Mouse (Mus musculus) layer of hippocampus, adult 8-10 months (tissue): ENCODE data around the gene Tead3. TPM values are rescaled to one million over a fixed set of nuclear protein-coding genes. Genes with fewer than 3 reads are reported as not detected.

Experiments
- DNase-seq, 2 experiments: peaks; one replicate each; pipeline ENCODE4 v3.0.0; 2022; ENCODE audit warnings: low spot score in 2 of 2
- total RNA-seq, 4 experiments: library from RNA; stranded (reverse); gene quantifications; 2 replicates each; pipeline ENCODE4 v1.2.4; 2022

Gene Tead3
- total RNA-seq, 4 experiments from 2014 or later: 2.6 to 6.5 (median 4.6) TPM

DNA sequence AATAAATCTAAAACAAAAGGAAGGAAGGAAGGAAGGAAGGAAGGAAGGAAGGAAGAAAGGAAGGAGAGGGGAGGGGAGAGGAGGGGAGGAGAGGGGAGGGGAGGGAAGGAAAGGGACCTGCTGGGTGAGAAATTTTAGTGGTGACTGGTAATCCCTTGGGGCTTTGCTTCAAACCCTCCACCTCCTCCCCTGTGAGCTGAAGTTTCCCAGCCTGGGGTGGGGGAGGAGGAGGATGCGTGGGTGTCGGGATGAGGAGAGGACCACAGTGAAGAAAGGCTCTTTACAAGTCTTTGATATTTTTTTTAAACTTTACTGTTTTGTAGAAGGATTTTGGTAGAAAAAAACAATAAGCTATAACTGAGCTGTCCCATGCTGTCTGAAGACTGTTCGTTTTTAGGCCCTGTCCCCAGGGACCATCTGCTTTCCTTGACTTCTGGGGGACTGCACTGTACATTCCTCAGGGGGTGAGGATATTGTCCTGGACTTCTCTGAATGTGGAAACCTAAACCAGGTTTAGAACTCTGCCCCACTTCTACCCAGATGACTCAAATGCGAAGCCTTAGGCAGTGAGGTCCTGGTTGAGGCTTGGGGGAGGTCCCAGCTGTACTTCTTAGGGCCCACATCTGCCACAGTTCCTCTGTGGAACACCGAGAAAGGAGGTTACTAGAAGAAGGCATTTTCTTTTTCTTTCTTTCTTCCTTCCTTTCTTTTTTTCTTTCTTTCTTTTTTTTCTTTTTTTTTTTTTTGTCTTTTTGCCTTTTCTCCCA is 39.1 kb downstream of the Tead3 start:
- no peak for DNase-seq

DNA sequence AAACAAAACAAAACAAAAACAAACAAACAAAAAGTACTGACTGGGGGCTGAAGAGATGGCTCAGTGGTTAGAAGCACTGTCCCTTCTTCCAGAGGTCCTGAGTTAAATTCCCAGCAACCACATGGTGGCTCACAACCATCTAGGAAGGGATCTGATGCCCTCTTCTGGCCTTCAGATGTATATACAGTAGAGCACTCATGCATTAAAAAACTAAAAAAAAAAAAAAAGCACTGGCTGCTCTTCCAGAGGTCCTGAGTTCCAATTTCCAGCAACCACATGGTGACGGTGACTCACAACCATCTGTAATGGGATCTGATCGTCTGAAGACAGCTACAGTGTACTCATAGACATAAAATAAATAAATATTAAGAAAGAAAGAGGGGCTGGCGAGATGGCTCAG is 39.8 kb downstream of the Tead3 start:
- DNase-seq: no peak

DNA sequence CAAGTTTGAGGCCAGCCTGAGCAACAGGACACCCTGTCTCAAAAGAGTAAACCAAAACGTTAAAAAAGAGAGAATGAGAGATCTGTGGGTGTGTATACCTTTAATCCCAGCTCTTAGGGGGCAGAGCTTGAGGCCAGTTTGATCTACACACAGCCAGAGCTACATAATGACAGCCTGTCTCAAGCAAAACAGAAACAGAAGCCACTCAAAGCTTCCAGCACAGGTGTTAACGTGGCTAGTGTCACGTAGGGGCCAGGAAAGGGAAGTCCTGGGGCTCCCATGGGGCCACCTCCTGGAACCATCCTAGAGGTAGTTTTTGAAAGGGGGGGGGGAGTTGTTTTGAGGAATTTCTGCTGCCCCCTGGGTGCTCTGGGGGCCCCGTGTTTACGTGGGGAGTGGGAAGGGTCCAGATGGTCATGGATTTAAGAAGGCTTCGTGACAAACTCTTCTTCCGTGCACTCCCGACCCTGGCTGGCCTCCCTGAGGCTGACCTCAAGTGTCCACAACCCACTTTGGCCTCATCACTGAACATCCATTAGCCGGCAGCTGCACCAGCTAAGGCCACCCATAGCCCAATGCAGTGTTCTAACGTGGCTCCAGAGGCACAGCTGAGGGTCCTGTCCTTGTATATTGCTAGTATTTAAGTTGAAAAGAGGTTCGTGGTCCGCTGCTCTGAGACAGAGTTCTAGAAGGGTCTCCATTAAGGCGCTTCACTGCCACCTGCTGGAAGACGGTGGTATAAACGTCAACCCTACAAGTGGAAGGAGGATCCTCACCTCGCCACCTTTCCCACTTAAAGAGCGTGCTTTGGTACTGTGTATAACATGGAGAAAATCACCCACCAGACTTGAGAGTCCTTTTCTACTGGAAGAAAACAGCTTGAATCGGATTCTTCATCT is 42.1 kb downstream of the Tead3 start:
- DNase-seq: peak; percentile 63 to 92

DNA sequence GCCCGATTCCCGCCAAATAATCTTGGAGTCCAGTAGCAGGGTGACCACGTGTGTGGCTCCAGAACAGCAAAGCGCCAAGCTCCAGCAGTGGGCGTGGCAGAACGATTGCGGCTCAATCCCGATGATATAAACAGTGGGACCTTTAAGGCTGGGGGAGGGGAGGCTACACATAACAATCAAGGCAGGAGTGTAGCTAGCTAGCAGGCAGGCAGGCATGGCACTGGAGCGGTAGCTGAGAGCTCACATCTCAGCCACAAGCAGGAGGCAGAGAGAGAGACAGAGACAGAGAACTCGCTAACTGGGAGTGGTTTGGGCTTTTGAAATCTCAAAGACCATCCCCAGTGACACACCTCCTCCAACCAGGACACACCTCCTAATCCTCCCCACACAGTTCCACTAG is 45.4 kb downstream of the Tead3 start:
- DNase-seq: no peak

DNA sequence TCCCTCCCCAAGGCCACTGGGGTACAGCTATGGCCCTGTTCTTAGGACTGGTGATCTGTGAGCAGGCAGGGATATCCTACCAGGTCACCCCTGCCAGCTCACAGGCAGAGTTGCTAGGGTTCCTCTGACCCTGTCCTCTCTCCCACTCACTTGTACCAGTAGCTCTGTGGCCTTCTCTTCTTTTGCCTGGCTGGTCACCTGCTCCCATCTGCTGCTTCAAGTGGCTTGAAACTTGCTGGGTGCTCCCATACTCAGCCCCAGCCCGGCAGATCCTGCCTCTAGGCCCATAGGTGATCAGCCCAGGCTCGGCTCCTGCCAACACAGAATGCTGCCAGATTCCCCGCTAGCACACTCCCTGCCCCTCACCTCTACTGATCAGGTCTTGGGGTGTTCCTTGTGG is 49.8 kb downstream of the Tead3 start:
- DNase-seq: no peak

DNA sequence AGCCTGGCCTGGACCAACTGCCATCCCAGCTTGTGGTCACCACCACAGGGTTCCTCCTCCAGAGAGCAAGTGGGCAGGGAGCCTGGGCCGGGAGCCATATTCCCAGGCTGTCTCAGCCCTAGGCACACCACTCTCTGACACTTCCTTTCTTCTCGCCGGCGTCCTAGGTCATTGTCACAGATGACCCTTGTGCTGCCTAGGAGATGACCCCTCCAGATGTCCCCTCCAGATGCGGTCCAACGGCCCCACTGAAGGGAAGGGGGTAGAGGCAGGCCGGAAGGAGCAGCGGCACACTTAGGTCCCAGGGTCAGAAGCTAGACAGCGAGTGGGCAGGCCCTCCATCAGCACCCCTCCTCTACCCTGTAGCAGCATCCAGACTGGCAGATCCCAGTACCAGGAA is 50.3 kb downstream of the Tead3 start:
- no peak for DNase-seq

DNA sequence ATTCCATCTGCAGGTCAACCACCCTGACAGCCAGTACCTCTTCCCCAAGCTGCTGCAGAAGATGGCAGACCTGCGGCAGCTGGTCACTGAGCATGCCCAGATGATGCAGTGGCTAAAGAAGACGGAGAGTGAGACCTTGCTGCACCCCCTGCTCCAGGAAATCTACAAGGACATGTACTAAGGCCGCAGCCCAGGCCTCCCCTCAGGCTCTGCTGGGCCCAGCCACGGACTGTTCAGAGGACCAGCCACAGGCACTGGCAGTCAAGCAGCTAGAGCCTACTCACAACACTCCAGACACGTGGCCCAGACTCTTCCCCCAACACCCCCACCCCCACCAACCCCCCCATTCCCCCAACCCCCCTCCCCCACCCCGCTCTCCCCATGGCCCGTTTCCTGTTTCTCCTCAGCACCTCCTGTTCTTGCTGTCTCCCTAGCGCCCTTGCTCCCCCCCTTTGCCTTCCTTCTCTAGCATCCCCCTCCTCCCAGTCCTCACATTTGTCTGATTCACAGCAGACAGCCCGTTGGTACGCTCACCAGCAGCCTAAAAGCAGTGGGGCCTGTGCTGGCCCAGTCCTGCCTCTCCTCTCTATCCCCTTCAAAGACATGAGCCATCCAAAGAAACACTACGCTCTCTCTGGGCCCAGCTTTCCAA is 50.8 kb downstream of the Tead3 start:
- no peak for DNase-seq

DNA sequence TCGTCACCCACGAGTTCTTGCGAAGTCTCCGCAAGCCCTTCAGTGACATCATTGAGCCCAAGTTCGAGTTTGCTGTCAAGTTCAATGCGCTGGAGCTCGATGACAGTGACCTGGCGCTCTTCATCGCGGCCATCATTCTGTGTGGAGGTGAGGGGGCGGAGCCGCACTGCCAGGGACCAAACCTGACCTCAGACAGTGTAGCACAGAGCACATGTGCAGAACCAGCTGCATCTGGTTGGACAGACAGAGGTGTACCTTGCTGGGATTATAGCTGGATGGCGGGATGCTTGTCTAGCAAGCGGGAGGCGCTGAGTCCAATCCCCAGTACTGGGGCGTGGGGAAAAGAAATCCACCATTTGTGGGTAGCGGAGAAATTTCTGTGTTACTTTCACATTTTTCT is 51.7 kb downstream of the Tead3 start:
- no peak for DNase-seq

DNA sequence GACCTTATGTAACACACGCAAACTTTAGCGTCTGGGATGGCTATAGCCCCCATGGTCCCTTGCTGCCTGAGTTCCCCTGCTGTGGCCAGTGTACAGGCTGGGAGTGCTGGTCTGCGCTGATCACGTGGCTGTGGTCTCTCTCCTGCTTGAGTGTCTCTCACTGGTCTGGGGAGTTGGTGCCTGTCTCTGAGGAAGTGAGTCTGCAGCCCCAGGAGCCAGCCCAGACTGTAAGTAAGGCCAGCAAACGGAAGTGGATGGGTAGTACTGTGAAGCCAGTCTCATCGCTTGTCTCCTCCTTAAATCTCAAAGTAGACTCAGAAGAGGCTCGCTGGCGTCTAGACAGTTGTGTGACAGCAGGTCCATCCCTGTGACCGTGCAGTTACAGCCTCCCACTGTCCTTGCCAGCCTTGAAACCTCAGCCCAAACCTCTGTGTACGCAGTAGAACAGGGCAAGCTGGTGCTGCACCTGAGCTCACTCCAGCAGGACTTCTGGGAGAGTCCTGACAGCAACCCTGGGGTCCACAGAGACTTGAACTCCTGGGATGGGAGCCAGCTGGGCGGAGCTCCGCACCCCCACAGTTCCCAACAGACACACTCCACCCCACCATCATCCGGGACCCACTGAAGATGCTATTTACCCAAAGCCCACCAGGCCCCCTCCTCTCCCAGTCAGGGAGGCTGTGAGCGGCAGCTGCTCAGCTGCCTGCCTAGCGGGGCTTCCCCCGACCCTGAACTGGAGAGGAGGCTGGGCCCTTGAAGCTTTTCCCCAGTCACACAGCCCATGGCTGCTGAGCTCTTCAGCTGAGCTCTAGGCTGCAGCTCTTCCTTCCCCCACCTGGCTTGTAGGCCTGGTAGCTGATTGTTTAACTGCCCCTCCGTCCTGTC is 55.9 kb downstream of the Tead3 start:
- no peak for DNase-seq

DNA sequence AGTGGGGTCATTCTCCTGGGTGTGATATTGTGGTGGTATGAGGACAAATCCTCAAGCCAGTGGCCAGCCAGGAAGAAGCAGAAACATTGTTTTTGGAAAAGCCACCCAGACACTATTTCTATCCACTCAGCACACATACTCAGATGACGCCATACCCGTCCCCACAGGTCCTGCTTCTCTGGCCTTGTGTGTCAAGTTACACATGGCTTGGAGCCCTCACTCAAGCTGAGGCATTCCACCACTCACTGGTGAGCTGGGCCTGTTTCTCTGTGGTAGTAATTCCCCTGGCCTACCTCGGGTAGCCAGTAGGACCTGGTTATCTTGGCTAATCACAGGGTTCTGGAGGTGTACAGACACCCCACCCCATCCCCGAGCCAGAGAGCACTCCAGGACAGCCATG is 56.9 kb downstream of the Tead3 start:
- no peak for DNase-seq

DNA sequence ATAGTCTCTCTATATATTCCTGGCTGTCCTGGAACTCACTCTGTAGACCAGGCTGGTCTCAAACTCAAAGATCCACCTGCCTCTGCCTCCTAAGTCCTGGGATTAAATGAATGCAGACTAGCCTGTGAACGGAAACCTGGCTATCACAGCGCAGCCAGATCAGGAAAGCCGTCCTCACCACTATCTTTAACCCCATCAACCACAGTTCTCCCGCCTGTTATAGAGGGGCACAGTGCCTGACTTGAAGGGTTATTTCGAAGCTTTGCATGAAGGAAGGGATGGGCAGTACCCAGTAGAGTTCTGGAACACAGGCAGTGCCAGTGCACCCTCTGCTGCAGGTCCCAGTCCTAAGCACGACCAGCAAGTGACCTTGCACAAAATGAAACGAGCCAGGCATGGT is 59.3 kb downstream of the Tead3 start:
- DNase-seq: no peak

DNA sequence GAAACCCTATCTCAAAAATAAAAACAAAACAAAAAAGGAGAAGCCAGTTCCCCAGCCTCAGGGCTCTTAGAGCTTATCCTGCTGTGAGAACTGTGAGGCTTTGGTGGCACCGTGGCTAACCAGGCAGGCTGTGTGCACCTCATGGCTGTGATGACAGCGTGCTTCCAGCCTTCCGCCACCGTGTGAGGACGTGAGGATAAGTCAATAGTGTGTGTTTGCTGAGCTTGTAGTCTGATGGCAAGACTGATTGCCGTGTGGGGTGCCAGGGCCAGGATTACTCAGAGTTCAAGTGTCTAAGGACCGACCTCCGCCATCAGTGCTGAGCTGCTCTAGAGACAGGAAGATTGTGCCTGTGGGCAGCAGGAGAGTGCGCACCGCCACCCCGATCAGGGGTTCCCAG is 59.9 kb downstream of the Tead3 start:
- DNase-seq: no peak

DNA sequence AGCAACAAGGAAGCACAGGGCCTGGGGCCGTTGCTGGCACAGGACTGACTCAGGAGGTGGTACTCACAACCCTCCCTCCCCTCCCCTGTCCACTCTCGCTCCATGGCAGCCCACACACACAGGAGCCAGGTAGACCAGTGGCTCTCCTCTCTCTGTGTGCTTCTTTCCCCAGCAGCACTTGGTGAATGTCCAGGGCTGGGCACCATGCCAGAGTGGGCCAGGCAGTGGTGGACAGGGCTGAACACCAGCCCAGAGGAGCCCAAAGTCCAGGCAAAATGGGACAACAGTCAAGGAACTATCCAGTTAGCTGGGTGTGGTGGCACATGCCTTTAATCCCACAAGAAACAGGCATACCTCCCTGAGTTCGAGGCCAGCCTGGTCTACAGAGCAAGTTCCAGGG is 60.4 kb downstream of the Tead3 start:
- peak in 1 of 2 experiments; percentile 48 for DNase-seq

DNA sequence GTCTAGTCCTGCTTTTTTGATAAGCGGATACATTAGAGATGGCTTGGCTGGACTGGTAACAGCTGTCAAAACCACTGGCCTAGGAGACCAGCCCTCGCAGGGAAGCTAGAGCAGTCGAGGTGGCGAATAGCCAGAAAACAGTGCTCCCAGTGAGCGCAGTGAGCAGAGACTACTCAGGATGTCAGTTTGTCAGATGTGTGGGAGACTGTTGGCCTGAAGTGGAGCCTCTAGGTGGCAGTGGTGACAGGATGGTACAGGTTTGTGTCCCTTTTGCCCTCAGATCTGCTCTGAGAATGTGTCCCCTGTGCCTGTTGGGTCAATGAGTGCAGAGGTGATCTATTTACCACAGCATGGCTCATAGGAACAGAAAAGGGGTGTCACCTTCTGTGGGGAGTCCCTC is 62.6 kb downstream of the Tead3 start:
- no peak for DNase-seq

DNA sequence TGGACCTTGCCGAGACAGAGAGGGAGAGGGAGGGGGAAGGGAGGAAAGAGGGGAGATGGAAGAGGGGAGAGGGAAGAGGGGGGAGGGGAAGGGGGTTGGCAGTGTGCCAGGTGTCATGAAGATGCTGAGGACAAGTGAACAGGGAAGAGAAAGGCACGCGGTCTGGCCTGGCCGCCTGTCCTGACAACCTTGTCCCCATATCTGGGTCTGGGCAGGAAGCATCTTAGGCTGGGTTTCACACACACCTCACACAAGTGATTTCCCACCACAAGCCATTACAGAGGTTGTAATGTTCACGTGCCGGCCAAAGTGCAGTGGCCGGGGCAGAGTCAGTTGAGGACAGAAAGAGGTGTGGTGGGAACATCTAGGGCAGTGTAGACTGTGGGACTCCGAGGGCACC is 63.0 kb downstream of the Tead3 start:
- no peak for DNase-seq

DNA sequence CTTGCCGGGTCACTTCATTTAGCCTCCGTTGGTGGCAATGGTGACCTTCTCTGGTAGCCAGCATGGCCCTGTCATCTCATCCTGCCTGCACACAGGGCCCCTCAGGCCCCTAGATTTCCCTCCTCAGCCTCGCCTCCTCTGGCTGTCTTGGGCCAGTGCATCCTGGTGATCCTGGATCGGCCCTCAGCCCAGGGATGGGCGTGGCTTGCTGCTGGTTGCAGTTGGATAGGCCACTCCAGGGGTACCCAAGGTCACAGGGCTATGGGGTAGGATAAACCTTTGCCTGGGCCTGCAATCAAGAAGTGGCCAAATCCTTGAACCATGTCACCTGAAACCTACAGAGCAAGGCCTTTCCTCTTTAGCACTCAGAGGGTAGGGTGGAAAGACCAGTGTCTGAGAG is 63.7 kb downstream of the Tead3 start:
- no peak for DNase-seq

DNA sequence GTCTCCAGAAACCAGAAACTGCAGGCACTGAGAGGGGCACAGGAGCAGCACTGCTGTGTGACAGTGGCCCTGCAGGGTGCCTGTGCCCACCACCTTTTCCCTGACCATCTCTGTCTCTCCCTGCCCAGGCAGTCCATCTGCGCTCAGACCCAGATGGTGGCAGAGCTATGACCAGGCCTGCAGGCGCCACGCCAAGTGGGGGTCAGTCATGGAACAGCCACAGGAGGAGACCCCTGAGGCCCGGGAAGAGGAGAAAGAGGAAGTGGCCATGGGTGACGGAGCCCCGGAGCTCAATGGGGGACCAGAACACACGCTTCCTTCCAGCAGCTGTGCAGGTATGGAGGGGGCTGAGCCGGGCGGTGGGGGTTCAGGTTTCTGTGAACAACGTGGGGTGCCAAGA is 64.5 kb downstream of the Tead3 start:
- DNase-seq: no peak

DNA sequence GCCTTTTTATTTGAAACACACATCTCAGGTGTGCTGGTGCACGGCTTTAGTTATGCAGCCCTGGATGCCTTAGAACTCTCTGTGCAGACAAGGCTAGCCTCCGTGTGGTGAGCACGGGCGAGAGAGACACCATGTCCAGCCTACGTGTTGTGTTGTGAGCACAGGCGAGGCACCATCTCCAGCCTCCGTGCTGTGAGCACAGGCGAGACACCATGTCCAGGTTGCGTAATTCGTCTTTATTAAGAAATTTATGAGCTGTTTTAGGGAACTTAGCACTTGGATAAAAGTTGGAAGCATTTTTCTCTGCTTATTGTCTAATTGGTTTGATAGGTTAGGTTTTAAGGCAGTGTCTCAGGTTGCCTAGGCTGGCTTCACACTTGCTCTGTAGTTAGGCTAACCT is 67.4 kb downstream of the Tead3 start:
- DNase-seq: no peak

DNA sequence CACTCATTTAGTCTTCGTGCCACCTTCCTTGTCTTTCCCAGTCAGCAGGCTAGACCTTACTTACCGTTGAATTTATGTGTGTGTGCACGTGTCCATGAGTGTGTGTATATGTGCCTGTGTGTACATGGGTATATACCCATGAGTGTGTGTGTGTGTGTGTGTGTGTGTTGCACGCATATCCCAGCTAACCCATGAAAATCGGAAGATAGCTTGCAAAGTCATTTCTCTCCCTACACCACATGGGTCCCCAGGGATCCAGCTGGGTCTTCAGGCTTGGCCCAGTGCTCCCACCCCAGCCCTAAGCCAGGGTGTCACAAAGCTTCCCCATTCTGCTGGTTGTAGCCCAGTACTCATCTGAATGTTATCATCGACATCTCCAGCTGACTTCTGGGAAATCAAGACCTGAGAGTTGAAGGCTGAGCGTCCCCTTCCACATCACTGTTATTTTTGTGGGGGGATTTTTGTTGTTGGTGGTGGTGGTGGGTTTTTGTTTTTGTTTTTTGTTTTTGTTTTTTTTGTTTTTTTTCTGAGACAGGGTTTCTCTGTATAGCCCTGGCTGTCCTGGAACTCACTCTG is 68.7 kb downstream of the Tead3 start:
- no peak for DNase-seq
